Mouse (Mus musculus) embryonic facial prominence, embryonic 10.5 days (tissue): ENCODE results near the gene Tesc. TPM values are rescaled to one million over a fixed set of nuclear protein-coding genes. Genes with fewer than 3 reads are reported as not detected.
A peak's percentile ranks its signal among the peaks of the same experiment; 100 is the strongest.

Experiments used
- DNase-seq: peaks from one replicate; pipeline ENCODE4 v3.0.0-alpha.2; 2017; ENCODE audit warnings: low spot score
- H3K27ac ChIP-seq: fragments of 300-500 bp; sonication (generic); replicated peaks from 2 replicates; pipeline ENCODE4 v1.5.1; 2016; ENCODE audit warnings: mild to moderate bottlenecking
- H3K27me3 ChIP-seq: fragments of 300-500 bp; sonication (generic); replicated peaks from 2 replicates; pipeline ENCODE4 v1.6.1; 2016; ENCODE audit warnings: low read depth, mild to moderate bottlenecking; ENCODE audit not compliant: poor library complexity, severe bottlenecking
- H3K36me3 ChIP-seq: fragments of 300-500 bp; sonication (generic); replicated peaks from 2 replicates; pipeline ENCODE4 v1.6.1; 2016; ENCODE audit warnings: mild to moderate bottlenecking, moderate library complexity
- H3K4me1 ChIP-seq: fragments of 300-500 bp; sonication (generic); 2 replicates; pipeline ENCODE4 v1.6.1; 2016
- H3K4me3 ChIP-seq: fragments of 300-500 bp; sonication (generic); 2 replicates; pipeline ENCODE4 v1.5.1; 2016; ENCODE audit warnings: mild to moderate bottlenecking, moderate library complexity
- H3K9me3 ChIP-seq: fragments of 300-500 bp; sonication (generic); 2 replicates; pipeline ENCODE4 v1.6.1; 2016; ENCODE audit warnings: mild to moderate bottlenecking
- WGBS: fragments of 180-500 bp; shearing (Covaris S2); methylation state at CpG from one replicate; pipeline ENCODE4 v1.1.7; 2016; 5-methylcytosine and 5-hydroxymethylcytosine counted together
- polyA plus RNA-seq: library from polyadenylated mRNA; unstranded; fragments of >200 nt; fragmentation: Nextera tagmentation; extraction: Ambion mirVana; gene quantifications from 2 replicates; pipeline ENCODE4 v1.2.1, GENCODE M21; 2016

Tesc gene
- 0.20 and 1.6 TPM in 2 replicates for polyA plus RNA-seq

DNA sequence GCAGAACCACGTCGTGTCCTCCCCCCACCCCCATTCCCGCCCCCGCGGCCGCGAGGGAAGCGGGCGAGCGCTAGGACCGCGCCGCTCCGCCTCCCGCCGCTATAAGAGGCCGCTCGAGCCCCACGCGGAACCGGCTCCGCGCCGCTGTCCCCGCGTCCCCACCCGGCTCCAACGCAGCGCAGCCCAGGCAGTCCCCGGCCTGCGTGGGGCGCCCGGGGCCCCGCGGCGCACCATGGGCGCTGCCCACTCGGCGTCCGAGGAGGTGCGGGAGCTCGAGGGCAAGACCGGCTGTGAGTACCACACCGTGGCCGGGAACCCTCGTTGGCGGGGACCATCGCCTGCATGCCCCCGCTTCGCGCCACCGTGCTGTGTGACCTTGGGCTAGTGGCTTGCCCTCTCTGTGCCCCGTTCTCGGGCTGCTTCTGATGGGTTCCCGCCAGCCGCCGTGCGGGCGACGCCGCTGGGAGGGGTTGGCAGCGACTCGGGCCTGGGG is at the start of gene Tesc:
Tesc (plus strand) TSS at position 46 of the 493 bp plus-strand sequence.
- Histone ChIP-seq H3K27ac (peak within 1 kb of the TSS; percentile 44), H3K4me3 (peak within 1 kb of the TSS; percentile 77), H3K27me3 (peaks cover 73% of the 10 kb centered on the region), H3K4me1 (peaks cover 46% of the 10 kb centered on the region), H3K9me3 (no peaks in the 10 kb centered on the region), H3K36me3 (no peaks in the 10 kb centered on the region)
- peak; percentile 40 for DNase-seq
- under 1% methylated on average over 63 of the region's 63 CpGs for WGBS

- DNase-seq, result no peak
- Histone ChIP-seq H3K27me3 (no peaks in the 10 kb centered on the region), H3K9me3 (no peaks in the 10 kb centered on the region), H3K27ac (peak overlapping the region; percentile 96; the same call in 1 of the 2 replicates), H3K36me3 (peaks cover 48% of the 10 kb centered on the region), H3K4me3 (peak overlapping the region; percentile 91), H3K4me1 (peaks cover 23% of the 10 kb centered on the region)
- WGBS, result 62% methylated on average over 17 of the region's 17 CpGs
Observed at GRCm38 (mm10) chr5:117978159-117978697, 49.3 kb upstream of the Tesc start.

GRCm38 (mm10) chr5:117979082-117979481 is 48.5 kb upstream of the Tesc start:
- Histone ChIP-seq H3K4me1 (peaks cover 23% of the 10 kb centered on the region), H3K9me3 (no peaks in the 10 kb centered on the region), H3K36me3 (peaks cover 57% of the 10 kb centered on the region), H3K27ac (no peak overlapping the region), H3K27me3 (no peaks in the 10 kb centered on the region), H3K4me3 (peak overlapping the region; percentile 91; the same call in 1 of the 2 replicates)
- DNase-seq, result no peak
- WGBS, result 84% methylated on average over 5 of the region's 5 CpGs

DNA sequence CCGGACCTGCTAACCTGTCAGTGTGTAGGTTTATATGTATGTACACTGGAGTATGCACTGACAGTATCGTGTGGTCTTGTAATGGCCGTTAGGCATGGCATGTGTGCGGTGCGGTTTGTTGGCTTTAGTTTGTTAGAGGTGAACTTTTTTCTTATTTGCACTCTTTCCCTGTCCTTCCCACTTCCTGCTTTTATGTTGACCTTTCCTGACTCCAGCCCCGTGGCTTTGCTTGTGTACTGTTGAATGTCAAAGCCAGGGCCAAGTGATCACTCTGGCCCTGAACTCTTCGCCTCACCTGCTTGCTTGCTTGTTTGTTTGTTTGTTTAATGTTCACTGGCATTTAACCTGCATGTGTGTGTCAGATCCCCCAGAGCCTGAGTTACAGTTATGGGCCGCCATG is 46.6 kb upstream of the Tesc start:
- DNase-seq, result no peak
- H3K9me3 ChIP-seq, result no peaks in the 10 kb centered on the region
- peaks cover 23% of the 10 kb centered on the region for H3K4me1 ChIP-seq
- 93% methylated on average over 8 of the region's 8 CpGs for WGBS
- H3K4me3 ChIP-seq, result no peak overlapping the region
- peaks cover 75% of the 10 kb centered on the region for H3K36me3 ChIP-seq
- H3K27ac ChIP-seq, result no peak overlapping the region
- no peaks in the 10 kb centered on the region for H3K27me3 ChIP-seq

GRCm38 (mm10) chr5:117981943-117982342 is 45.6 kb upstream of the Tesc start:
- Histone ChIP-seq H3K4me1 (peaks cover 23% of the 10 kb centered on the region), H3K36me3 (peaks cover 85% of the 10 kb centered on the region), H3K27ac (no peak overlapping the region), H3K9me3 (no peaks in the 10 kb centered on the region), H3K27me3 (no peaks in the 10 kb centered on the region), H3K4me3 (no peak overlapping the region)
- DNase-seq, result no peak
- WGBS, result 87% methylated on average over 5 of the region's 5 CpGs

DNA sequence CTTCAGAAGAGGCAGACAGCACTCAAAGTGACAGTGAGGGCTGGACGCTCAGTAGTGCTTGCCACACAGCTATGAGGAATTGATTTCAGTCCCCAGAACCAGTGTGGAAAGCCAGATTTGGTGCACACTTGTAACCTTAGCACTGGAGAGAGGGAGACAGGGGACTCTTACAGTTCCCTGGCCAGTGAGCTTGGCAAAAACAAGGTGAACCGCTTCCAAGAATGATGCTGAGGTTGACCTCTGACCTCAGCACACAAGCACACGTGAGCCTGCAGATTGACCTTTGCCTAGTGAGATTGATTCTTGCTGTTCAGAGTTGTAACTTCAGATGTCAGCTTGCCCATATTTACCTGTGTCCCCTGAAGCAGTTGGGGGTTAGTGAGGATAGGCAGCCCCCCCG is 41.2 kb upstream of the Tesc start:
- H3K9me3 ChIP-seq, result no peaks in the 10 kb centered on the region
- no peak overlapping the region for H3K27ac ChIP-seq
- H3K36me3 ChIP-seq, result peaks cover 100% of the 10 kb centered on the region
- H3K4me3 ChIP-seq, result no peak overlapping the region
- H3K4me1 ChIP-seq, result no peaks in the 10 kb centered on the region
- H3K27me3 ChIP-seq, result no peaks in the 10 kb centered on the region
- DNase-seq, result no peak
- WGBS, result 57% methylated on average over 4 of the region's 4 CpGs

- Histone ChIP-seq H3K4me3 (no peak overlapping the region), H3K4me1 (no peaks in the 10 kb centered on the region), H3K36me3 (peaks cover 100% of the 10 kb centered on the region), H3K27ac (no peak overlapping the region), H3K27me3 (no peaks in the 10 kb centered on the region), H3K9me3 (no peaks in the 10 kb centered on the region)
- WGBS, result 88% methylated on average over 3 of the region's 3 CpGs
- DNase-seq, result no peak
Observed at GRCm38 (mm10) chr5:117987891-117988290, 39.7 kb upstream of the Tesc start.

DNA sequence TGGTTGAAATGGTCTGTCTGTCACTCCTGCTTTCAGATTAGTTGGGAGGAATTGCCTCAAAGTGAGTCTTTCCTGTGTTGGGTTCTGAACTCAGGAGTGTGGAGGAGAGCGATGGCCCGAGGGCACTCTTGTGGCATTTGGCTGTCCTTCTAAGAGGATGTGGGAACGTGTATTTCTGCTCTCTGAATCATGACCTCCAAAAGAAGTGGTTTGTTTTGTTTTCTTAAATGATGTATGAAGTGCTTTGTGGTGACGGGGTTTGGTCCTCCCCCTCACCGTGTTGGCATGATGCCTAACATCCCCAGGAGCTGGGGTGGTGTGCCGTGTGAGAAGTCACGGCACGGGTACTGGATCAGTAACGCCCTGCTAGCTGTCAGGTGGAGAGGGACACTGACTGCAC is 39.2 kb upstream of the Tesc start:
- peaks cover 100% of the 10 kb centered on the region for H3K36me3 ChIP-seq
- 90% methylated on average over 9 of the region's 9 CpGs for WGBS
- DNase-seq, result no peak
- no peak overlapping the region for H3K27ac ChIP-seq
- no peaks in the 10 kb centered on the region for H3K27me3 ChIP-seq
- no peaks in the 10 kb centered on the region for H3K4me1 ChIP-seq
- H3K4me3 ChIP-seq, result no peak overlapping the region
- H3K9me3 ChIP-seq, result no peaks in the 10 kb centered on the region

DNA sequence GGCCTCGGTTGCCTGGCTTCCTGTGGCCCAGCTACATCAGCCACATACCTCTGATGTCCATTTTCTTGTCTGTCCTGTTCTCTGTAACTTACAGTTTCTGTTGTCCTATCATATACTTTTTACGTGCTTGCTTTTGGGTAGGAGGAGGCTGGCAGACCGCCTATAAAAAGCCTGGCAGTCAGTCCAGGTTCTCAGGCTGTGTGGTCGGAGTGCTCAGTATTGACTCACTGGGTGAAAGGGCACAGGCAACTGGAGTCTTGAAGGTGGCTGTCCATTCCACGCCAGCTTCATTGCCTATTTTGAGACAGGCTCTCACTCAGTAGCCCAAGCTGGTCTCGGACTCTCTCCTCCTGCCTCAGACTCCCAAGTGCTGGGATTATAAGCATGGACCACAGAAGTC is 37.8 kb upstream of the Tesc start:
- no peak for DNase-seq
- peaks cover 100% of the 10 kb centered on the region for H3K36me3 ChIP-seq
- no peak overlapping the region for H3K4me3 ChIP-seq
- no peaks in the 10 kb centered on the region for H3K4me1 ChIP-seq
- no peaks in the 10 kb centered on the region for H3K9me3 ChIP-seq
- 90% methylated on average over 6 of the region's 6 CpGs for WGBS
- no peaks in the 10 kb centered on the region for H3K27me3 ChIP-seq
- no peak overlapping the region for H3K27ac ChIP-seq

DNA sequence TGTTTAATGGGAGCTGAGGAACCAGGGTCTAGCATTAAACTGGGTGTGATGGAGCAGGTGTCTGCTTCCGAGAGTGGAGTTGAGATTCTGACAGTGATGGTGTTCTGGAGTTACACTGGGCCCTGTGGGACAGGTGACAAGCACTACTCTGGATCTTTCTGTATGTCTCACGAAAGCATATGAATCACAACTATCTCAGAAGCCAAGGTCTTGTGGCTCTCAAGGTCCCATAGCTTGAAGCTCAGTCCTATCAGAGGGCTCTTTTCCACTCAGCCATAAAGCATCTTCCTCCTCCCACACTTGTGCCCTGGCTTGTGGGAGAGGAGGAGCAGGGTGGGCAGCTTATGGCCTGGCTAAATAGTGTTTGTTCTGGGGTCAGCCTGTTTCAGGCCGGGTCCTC is 36.6 kb upstream of the Tesc start:
- Histone ChIP-seq H3K27me3 (no peaks in the 10 kb centered on the region), H3K9me3 (no peaks in the 10 kb centered on the region), H3K4me3 (no peak overlapping the region), H3K36me3 (peaks cover 100% of the 10 kb centered on the region), H3K27ac (no peak overlapping the region), H3K4me1 (no peaks in the 10 kb centered on the region)
- WGBS, result 90% methylated on average over 3 of the region's 3 CpGs
- no peak for DNase-seq

DNA sequence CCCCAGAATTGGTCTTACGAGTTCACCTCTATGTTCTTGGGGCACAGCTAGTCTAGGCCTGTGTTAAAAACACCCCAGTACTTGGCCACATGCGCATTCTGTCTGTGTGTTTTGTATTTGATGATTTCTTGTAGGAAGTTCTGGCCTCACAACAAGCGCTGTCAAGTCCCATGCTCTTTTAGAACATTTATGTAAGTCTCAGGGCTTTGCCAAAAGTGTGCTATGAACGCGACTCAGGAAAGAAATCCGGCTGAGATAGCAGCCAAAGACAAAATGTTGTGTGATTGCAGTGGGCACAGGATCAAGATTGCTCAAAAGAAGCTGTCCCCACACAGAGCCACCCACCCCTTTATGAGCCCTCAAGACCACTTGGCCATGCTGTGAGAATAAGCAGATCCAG is 34.0 kb upstream of the Tesc start:
- Histone ChIP-seq H3K27me3 (no peaks in the 10 kb centered on the region), H3K4me3 (no peak overlapping the region), H3K27ac (no peak overlapping the region), H3K9me3 (no peaks in the 10 kb centered on the region), H3K4me1 (peaks cover 18% of the 10 kb centered on the region), H3K36me3 (peaks cover 100% of the 10 kb centered on the region)
- DNase-seq, result no peak
- 95% methylated on average over 6 of the region's 6 CpGs for WGBS

DNA sequence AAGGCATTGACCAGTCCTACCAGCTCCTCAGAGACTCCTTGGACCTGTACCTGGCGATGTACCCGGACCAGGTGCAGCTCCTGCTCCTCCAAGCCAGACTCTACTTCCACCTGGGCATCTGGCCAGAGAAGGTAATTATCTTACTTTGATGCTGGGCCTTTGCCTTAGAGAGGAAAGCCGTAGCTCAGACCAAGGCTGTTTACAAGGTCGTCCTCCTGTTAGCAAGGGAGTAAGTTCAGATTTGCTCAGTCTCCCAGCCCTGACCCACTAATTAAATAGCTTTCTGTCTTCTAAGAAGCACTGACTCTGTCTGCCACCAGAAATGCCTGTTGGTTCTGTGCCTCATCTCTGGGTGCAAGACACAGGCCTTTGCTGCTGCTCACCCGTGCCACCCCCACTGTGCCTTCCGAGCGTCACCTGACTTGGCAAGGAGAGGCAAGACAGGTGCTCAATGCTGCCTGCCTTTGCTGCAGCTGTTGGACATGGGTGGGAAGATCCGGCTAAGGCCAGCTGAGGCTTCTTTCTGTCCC is 32.1 kb upstream of the Tesc start:
- Histone ChIP-seq H3K4me3 (no peak overlapping the region), H3K9me3 (no peaks in the 10 kb centered on the region), H3K27ac (no peak overlapping the region), H3K36me3 (peaks cover 100% of the 10 kb centered on the region), H3K27me3 (no peaks in the 10 kb centered on the region), H3K4me1 (peaks cover 18% of the 10 kb centered on the region)
- DNase-seq, result no peak
- 92% methylated on average over 8 of the region's 8 CpGs for whole genome bisulfite sequencing

DNA sequence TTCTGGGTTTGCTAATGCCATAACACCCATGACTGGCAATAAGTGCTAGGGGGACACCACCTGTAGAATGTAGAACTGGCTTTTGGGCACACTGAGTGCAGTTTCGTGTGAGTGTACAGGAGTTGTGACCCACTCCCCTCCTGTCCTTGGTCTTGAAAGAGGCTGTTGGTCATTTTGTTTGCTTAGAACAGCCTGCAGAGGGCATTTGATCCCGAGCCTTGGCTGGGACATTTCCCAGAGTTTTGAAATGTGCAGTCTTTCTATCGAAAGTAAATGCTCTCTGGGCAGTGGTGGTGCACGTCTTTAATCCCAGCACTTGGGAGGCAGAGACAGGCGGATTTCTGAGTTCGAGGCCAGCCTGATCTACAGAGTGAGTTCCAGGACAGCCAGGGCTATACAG is 31.6 kb upstream of the Tesc start:
- H3K4me3 ChIP-seq, result no peak overlapping the region
- peaks cover 18% of the 10 kb centered on the region for H3K4me1 ChIP-seq
- H3K9me3 ChIP-seq, result no peaks in the 10 kb centered on the region
- H3K36me3 ChIP-seq, result peaks cover 100% of the 10 kb centered on the region
- 87% methylated on average over 6 of the region's 6 CpGs for WGBS
- H3K27ac ChIP-seq, result no peak overlapping the region
- H3K27me3 ChIP-seq, result no peaks in the 10 kb centered on the region
- no peak for DNase-seq
